Mouse (Mus musculus): ENCODE results near the gene Ccdc33. TPM values are rescaled to one million over a fixed set of nuclear protein-coding genes. Genes with fewer than 3 reads are reported as not detected.

Gene Ccdc33
- polyA plus RNA-seq, 1 experiment from 2014 or later = 0.16 TPM

GRCm38 (mm10) chr9:58158541-58159311, 40.1 kb upstream of the Ccdc33 start:
- H3K27me3 ChIP-seq (replicated peaks; ENCODE audit: control insufficient read depth, insufficient read depth, low read length) = no peaks in the 10 kb centered on the region
- WGBS = 34% methylated on average over 7 of the region's 7 CpGs
- H3K4me3 ChIP-seq (ENCODE audit: low read depth, low read length) = peak overlapping the region; percentile 23
- ATAC-seq = peak; percentile 70
- TF ChIP-seq CTCF (IDR thresholded peaks at IDR 0.05; ENCODE audit: low read depth) = 0 out of 2 replicates have a peak, but pooled peaks have one; percentile 4
- no peaks in the 10 kb centered on the region for H3K9me3 ChIP-seq (ENCODE audit: control insufficient read depth)
- no peaks in the 10 kb centered on the region for H3K36me3 ChIP-seq (ENCODE audit: control insufficient read depth, insufficient read depth)
- 0 out of 2 replicates have a peak overlapping the region, but pooled peaks have one; percentile 17 for H3K9ac ChIP-seq (ENCODE audit: low read depth, low read length)
- no peaks in the 10 kb centered on the region for H3K4me1 ChIP-seq (replicated peaks; ENCODE audit: control insufficient read depth, insufficient read depth, low read length)
- peak overlapping the region; percentile 78 for H3K27ac ChIP-seq (ENCODE audit: low read depth, low read length)
- H3K4me2 ChIP-seq (replicated peaks; ENCODE audit: low read depth) = peak overlapping the region; percentile 53

- no peak for TF ChIP-seq CTCF (IDR thresholded peaks at IDR 0.05; ENCODE audit: low read depth)
- Histone ChIP-seq H3K27me3 (replicated peaks; ENCODE audit: control insufficient read depth, insufficient read depth, low read length) (no peaks in the 10 kb centered on the region), H3K4me1 (replicated peaks; ENCODE audit: control insufficient read depth, insufficient read depth, low read length) (no peaks in the 10 kb centered on the region)
These were observed 39.2 kb upstream of the Ccdc33 start for GRCm38 (mm10) chr9:58157838-58158237.

GRCm38 (mm10) chr9:58156819-58157560, 38.4 kb upstream of the Ccdc33 start:
- Histone ChIP-seq H3K4me1 (replicated peaks; ENCODE audit: control insufficient read depth, insufficient read depth, low read length) (no peaks in the 10 kb centered on the region), H3K9me3 (ENCODE audit: control insufficient read depth) (no peaks in the 10 kb centered on the region), H3K27me3 (replicated peaks; ENCODE audit: control insufficient read depth, insufficient read depth, low read length) (no peaks in the 10 kb centered on the region), H3K4me3 (ENCODE audit: low read depth, low read length) (no peak overlapping the region), H3K4me2 (replicated peaks; ENCODE audit: low read depth) (peak overlapping the region; percentile 53), H3K9ac (ENCODE audit: low read depth, low read length) (no peak overlapping the region), H3K36me3 (ENCODE audit: control insufficient read depth, insufficient read depth) (no peaks in the 10 kb centered on the region), H3K27ac (ENCODE audit: low read depth, low read length) (no peak overlapping the region)
- 88% methylated on average over 22 of the region's 22 CpGs for WGBS
- no peak for TF ChIP-seq CTCF (IDR thresholded peaks at IDR 0.05; ENCODE audit: low read depth)
- no peak for ATAC-seq

More at GRCm38 (mm10) chr9:58157838-58158237, 39.2 kb upstream of the Ccdc33 start:
- H3K9ac ChIP-seq (ENCODE audit: low read depth, low read length) = peak overlapping the region; percentile 17; the same call in 1 of the 2 replicates
- H3K36me3 ChIP-seq (ENCODE audit: control insufficient read depth, insufficient read depth) = no peaks in the 10 kb centered on the region
- no peak for ATAC-seq
- 69% methylated on average over 13 of the region's 13 CpGs for WGBS
- H3K9me3 ChIP-seq (ENCODE audit: control insufficient read depth) = no peaks in the 10 kb centered on the region
- peak overlapping the region; percentile 53 for H3K4me2 ChIP-seq (replicated peaks; ENCODE audit: low read depth)
- H3K4me3 ChIP-seq (ENCODE audit: low read depth, low read length) = peak overlapping the region; percentile 23
- H3K27ac ChIP-seq (ENCODE audit: low read depth, low read length) = peak overlapping the region; percentile 78

GRCm38 (mm10) chr9:58155366-58155765, 36.7 kb upstream of the Ccdc33 start:
- no peak for TF ChIP-seq CTCF (IDR thresholded peaks at IDR 0.05; ENCODE audit: low read depth)
- no peaks in the 10 kb centered on the region for H3K36me3 ChIP-seq (ENCODE audit: control insufficient read depth, insufficient read depth)
- no peak overlapping the region for H3K9ac ChIP-seq (ENCODE audit: low read depth, low read length)
- no peaks in the 10 kb centered on the region for H3K4me1 ChIP-seq (replicated peaks; ENCODE audit: control insufficient read depth, insufficient read depth, low read length)
- ATAC-seq = no peak
- H3K9me3 ChIP-seq (ENCODE audit: control insufficient read depth) = no peaks in the 10 kb centered on the region
- no peak overlapping the region for H3K27ac ChIP-seq (ENCODE audit: low read depth, low read length)
- WGBS = 42% methylated on average over 3 of the region's 3 CpGs
- no peak overlapping the region for H3K4me3 ChIP-seq (ENCODE audit: low read depth, low read length)
- no peaks in the 10 kb centered on the region for H3K27me3 ChIP-seq (replicated peaks; ENCODE audit: control insufficient read depth, insufficient read depth, low read length)
- H3K4me2 ChIP-seq (replicated peaks; ENCODE audit: low read depth) = no peak overlapping the region

- H3K4me3 ChIP-seq (ENCODE audit: low read depth, low read length) = no peak overlapping the region
- WGBS = 70% methylated on average over 3 of the region's 3 CpGs
- H3K27me3 ChIP-seq (replicated peaks; ENCODE audit: control insufficient read depth, insufficient read depth, low read length) = no peaks in the 10 kb centered on the region
- no peaks in the 10 kb centered on the region for H3K4me1 ChIP-seq (replicated peaks; ENCODE audit: control insufficient read depth, insufficient read depth, low read length)
- no peak for ATAC-seq
- no peak overlapping the region for H3K9ac ChIP-seq (ENCODE audit: low read depth, low read length)
- TF ChIP-seq CTCF (IDR thresholded peaks at IDR 0.05; ENCODE audit: low read depth) = no peak
- no peaks in the 10 kb centered on the region for H3K36me3 ChIP-seq (ENCODE audit: control insufficient read depth, insufficient read depth)
- no peak overlapping the region for H3K27ac ChIP-seq (ENCODE audit: low read depth, low read length)
- no peaks in the 10 kb centered on the region for H3K9me3 ChIP-seq (ENCODE audit: control insufficient read depth)
- no peak overlapping the region for H3K4me2 ChIP-seq (replicated peaks; ENCODE audit: low read depth)
These were observed 34.5 kb upstream of the Ccdc33 start for GRCm38 (mm10) chr9:58153095-58153494.

GRCm38 (mm10) chr9:58150733-58151361, 32.2 kb upstream of the Ccdc33 start:
- no peak for ATAC-seq
- H3K27me3 ChIP-seq (replicated peaks; ENCODE audit: control insufficient read depth, insufficient read depth, low read length) = no peaks in the 10 kb centered on the region
- 66% methylated on average over 4 of the region's 4 CpGs for WGBS
- no peak overlapping the region for H3K27ac ChIP-seq (ENCODE audit: low read depth, low read length)
- no peak overlapping the region for H3K4me2 ChIP-seq (replicated peaks; ENCODE audit: low read depth)
- peak; percentile 67 for TF ChIP-seq CTCF (IDR thresholded peaks at IDR 0.05; ENCODE audit: low read depth)
- H3K4me3 ChIP-seq (ENCODE audit: low read depth, low read length) = no peak overlapping the region
- no peaks in the 10 kb centered on the region for H3K4me1 ChIP-seq (replicated peaks; ENCODE audit: control insufficient read depth, insufficient read depth, low read length)
- H3K9me3 ChIP-seq (ENCODE audit: control insufficient read depth) = no peaks in the 10 kb centered on the region
- H3K9ac ChIP-seq (ENCODE audit: low read depth, low read length) = no peak overlapping the region
- H3K36me3 ChIP-seq (ENCODE audit: control insufficient read depth, insufficient read depth) = no peaks in the 10 kb centered on the region
